Mouse (Mus musculus) cortical plate, adult 2 months (tissue): ENCODE results near the gene Cysrt1. TPM values are rescaled to one million over a fixed set of nuclear protein-coding genes. Genes with fewer than 3 reads are reported as not detected.
"Not testable (repeated sequence)": the region's sequence is repeated elsewhere in the genome, so short reads cannot be mapped to it uniquely, and the experiment has no call there.

Experiments
- H3K27ac ChIP-seq: fragments of 200-500 bp; 2 replicates; pipeline ENCODE4 v1.5.1; 2012; ENCODE audit warnings: low read length, control low read depth, inconsistent platforms; ENCODE audit not compliant: insufficient read depth
- H3K4me1 ChIP-seq: fragments of 200-500 bp; 2 replicates; pipeline ENCODE4 v1.6.1; 2011; ENCODE audit warnings: low read length; ENCODE audit not compliant: control insufficient read depth, insufficient read depth
- H3K4me3 ChIP-seq: fragments of 200-500 bp; 2 replicates; pipeline ENCODE4 v1.5.1; 2011; ENCODE audit warnings: mild to moderate bottlenecking, low read length, control low read depth; ENCODE audit not compliant: insufficient read depth
- CTCF ChIP-seq: fragments of 200-500 bp; IDR thresholded peaks from 2 replicates; pipeline ENCODE4 v1.5.1; 2011; ENCODE audit warnings: mild to moderate bottlenecking, control low read depth, low read length; ENCODE audit not compliant: insufficient read depth; ENCODE audit errors: extremely low read depth
- POLR2A ChIP-seq: fragments of 200-500 bp; IDR thresholded peaks from 2 replicates; pipeline ENCODE4 v1.6.1; 2011; ENCODE audit warnings: mild to moderate bottlenecking, low read length, control low read depth; ENCODE audit not compliant: insufficient read depth; ENCODE audit errors: extremely low read depth
- polyA plus RNA-seq: library from polyadenylated mRNA; depleted of rRNA; stranded (reverse); fragments of >200 nt; gene quantifications from 2 replicates; pipeline ENCODE4 v1.2.3, GENCODE M21; 2012

Cysrt1 gene
- polyA plus RNA-seq, 1 experiment = 0.21 TPM

DNA sequence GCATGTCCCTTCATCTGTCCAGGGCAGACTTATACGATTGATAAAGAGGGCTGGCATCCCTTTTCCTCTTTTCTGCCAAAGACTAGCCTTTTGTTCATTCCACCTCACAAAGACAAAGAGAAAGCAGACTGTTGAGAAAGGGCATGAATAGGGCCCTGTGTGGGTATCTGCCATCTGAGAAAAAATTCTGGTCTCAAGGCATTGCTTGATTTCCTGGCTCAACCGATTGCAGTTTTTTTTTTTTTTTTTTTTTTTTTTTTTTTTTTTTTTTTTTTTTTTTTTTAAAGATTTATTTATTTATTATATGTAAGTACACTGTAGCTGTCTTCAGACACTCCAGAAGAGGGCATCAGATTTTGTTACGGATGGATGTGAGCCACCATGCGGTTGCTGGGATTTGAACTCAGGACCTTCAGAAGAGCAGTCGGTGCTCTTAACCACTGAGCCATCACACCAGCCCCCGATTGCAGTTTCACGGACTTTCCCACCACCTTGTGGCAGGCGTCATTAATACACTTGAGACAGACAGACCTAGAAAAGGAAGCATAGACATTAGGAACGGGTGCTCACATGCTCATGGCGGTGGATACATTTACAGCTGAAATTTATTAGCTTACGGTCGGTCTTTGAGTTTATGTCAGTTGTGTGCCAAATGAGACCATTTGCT is 14.3 kb upstream of the Cysrt1 start:
- TF ChIP-seq CTCF = 0 out of 2 replicates have a peak, but pooled peaks have one; percentile 13
- not testable (repeated sequence) for H3K4me1 ChIP-seq, H3K27ac ChIP-seq
- peak overlapping the region; percentile 90; the same call in 1 of the 2 replicates for H3K4me3 ChIP-seq

DNA sequence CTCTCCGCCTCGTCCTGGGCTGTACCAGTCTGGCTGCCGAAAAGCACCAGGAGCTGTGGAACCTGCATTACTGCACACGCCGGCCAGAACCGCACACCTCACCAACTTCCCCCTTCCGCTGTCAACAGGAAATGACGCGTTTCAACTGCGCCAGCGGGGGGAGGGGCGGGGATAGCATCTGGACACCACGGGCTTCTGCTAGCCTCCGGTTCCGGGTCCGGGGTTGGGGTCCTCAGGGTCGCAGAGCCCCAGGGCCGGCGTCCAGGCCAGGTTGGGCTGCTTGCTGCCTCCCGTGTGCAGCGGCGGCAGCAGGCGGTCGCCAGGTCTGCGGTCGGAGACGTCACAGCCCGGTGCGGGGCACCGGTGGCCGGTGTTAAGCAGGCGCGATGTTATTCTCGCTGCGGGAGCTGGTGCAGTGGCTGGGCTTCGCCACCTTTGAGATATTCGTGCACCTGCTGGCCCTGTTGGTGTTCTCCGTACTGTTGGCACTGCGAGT is 13.1 kb upstream of the Cysrt1 start, which contains the start of gene Tmem203:
Gene Tmem203 (plus strand): TSS at position 156 of the 496 bp plus-strand sequence.
- peaks cover 6% of the 10 kb centered on the region; the same call in 1 of the 2 replicates for H3K4me1 ChIP-seq
- peak within 1 kb of the TSS; percentile 61 for H3K27ac ChIP-seq
- peak; percentile 69 for TF ChIP-seq POLR2A
- no peak for TF ChIP-seq CTCF
- peak within 1 kb of the TSS; percentile 90 for H3K4me3 ChIP-seq

DNA sequence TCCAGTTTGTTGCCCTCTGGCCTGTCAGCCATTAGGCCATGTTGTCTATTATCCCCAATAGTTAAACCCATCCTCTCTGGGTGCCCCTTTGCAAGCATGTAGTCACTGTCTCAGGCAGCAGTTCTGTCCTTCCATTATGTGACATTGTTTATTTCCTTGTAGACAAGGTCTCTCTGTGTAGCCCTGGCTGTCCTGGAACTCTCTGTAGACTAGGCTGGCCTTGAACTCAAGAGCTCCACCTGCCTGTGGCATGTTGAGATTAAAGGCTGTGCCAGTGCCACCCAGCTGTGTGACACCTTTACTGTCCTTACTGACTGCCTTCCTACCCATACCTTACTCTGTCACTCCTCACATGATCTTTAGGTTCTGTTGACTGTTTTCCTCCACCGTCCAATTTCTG is 10.1 kb upstream of the Cysrt1 start:
- Histone ChIP-seq H3K27ac (no peak overlapping the region), H3K4me3 (no peak overlapping the region), H3K4me1 (peaks cover 6% of the 10 kb centered on the region; the same call in 1 of the 2 replicates)
- TF ChIP-seq POLR2A = no peak
- no peak for TF ChIP-seq CTCF

DNA sequence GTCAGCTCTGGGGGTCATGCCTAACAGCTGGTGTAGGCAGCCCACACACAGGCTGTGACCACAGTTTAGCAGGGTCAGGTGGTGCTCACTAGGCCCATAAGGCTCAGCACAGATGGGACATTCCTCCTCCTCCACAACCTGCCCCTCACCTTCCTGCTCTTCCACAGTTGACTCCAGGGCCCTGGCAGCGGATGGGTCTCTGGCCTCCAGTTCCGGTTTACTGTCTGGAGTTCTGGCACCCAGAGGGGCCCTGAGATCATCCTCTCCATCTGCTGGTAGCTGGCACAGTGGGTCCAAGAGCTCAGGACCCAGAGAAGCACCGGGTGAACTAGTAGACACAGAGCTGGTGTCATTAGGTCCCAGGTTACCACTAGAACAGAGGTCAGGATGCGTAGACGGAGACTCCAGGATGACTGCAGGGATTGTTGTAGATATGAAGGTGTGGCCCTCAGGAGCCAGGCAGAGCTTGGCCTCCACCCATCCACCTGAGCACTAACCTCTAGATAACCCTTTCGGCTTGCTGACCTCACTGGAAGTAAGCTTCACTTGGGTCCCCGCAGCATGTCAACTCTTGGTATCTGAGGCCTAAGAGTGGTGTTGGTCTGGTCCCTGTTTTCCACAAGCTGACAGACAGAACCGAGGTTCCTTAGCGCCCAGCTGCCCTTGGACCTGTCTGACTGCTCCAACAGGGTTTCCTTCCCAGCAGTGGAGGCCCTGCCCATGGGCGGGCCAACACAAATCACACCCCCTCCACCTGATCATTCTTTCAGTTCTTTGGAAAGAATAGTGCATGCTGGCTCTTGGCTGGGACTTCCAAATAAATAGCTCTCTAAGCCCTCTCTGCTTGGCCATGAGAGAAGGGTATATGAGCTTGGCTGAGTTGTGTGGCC is 4.2 kb upstream of the Cysrt1 start, which contains the start of gene AL732309.1:
Gene AL732309.1 (minus strand): TSS at position 681 of the 890 bp plus-strand sequence.
- Histone ChIP-seq H3K4me3 (no peak within 1 kb of the TSS), H3K27ac (no peak within 1 kb of the TSS), H3K4me1 (peaks cover 4% of the 10 kb centered on the region)
- TF ChIP-seq CTCF = no peak
- no peak for TF ChIP-seq POLR2A

DNA sequence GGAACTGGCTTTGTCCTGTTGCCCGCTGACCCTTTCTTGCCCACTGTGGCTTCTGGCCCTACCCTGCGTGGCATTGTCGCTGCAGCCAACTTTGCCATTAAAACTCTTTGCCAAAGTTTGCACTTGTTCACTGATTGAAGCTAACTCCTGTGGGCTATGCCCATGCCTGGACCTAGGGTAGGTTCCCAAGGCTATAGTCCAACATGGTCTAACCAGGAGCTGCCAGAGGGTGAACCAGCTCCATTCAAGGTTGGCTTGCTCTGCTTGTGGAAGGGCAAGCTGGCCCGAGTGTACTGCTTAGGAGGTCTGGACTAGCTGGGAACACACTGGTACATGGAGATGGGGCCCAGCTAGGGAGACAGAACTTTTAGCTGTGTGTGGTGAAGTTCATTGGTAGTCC is 1.9 kb upstream of the Cysrt1 start:
- peaks cover 5% of the 10 kb centered on the region for H3K4me1 ChIP-seq
- no peak overlapping the region for H3K4me3 ChIP-seq
- no peak overlapping the region for H3K27ac ChIP-seq
- TF ChIP-seq POLR2A = no peak
- no peak for TF ChIP-seq CTCF

DNA sequence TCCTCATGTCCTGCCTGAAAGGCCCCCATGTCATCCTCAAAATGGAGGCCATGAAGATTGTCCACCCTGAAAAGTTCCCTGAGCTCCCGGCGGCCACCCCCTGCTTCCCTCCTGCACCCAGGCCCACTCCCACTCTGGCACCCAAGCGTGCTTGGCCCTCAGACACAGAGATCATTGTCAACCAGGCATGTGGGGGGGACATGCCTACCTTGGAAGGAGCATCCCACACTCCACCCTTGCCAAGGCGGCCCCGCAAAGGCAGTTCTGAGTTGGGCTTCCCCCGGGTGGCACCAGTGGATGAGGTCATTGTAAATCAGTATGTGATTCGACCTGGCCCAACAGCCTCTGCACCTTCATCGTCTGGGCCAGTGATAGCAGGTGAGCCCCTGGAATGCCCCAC is 1.1 kb upstream of the Cysrt1 start:
- H3K4me1 ChIP-seq = peaks cover 5% of the 10 kb centered on the region
- H3K4me3 ChIP-seq = peak overlapping the region; percentile 80
- TF ChIP-seq POLR2A (no peak), CTCF (no peak)
- H3K27ac ChIP-seq = no peak overlapping the region

DNA sequence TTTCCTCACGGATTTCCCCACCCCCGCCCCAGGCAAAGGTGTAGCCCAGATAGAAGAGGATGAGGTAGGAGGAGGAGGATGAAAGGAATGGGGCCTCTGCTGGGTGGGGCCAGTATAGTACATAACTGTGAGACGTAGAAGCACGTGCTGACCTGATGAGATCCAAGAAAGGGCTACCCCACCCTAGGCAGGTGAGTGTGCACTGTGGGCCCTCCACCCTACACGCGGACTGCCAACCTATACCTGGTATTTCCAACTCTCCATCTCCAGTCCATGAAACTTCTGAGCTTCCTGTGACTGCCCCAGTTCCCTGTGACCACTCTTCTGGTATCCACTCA is 845 bp downstream of the Cysrt1 start:
- Histone ChIP-seq H3K27ac (no peak overlapping the region), H3K4me1 (peaks cover 5% of the 10 kb centered on the region), H3K4me3 (peak overlapping the region; percentile 80)
- TF ChIP-seq POLR2A (no peak), CTCF (no peak)

DNA sequence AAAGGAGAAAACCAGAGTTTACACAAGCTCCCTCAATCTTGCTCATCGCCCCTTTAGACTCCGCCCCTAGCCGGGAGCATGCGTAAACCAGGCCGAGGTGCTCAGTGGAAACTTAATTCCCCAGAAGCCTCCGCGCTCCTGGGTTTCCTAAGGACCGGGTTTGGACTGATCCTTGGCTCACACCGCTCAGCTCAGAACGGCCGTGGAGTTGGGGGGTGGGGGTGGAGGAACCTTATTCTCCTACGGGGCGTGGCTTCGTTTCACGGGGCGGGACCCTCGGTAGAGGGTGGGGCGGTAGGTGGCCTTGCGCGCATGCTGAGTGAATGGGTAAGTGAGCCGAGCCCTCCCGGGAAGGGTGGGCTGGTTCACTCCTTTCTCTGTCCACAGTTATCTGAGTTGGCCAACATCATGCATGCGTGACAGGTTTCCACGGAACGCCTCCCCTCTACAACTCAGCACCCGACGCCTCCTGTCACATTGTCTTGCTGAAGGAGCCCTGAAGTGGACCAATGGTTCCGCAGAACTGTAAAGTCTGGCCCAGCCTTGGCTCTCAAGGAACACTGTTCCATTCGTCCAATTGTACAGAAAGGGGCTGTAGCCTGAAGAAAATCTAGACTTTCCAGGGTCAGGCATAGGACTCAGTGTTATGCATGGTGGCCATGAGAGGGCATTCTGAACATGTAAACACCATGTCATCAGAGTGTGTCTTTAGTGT is 1.4 kb downstream of the Cysrt1 start:
- TF ChIP-seq POLR2A = peak; percentile 41; the same call in 1 of the 2 replicates
- TF ChIP-seq CTCF = no peak
- Histone ChIP-seq H3K4me3 (peak overlapping the region; percentile 80), H3K4me1 (peaks cover 5% of the 10 kb centered on the region), H3K27ac (no peak overlapping the region)

DNA sequence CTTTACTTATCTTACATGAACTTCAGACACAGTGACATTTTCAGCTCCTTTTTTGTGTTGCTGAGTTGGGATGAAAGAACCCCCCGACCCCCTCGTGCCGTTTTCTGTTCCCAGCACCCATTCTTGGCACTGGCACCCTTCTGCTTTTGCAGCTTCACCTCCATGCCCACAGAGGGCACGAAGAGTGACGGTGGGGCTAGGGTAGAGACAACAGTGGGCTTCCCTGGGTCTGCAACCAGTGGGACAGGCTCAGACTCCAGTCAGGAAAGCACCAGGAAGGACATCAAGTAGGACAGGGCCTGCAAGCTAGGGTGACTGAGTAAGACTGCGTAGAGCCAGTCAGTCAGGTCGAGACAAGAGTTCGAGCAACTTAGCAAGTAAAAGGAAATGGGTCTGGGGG is 1.9 kb downstream of the Cysrt1 start:
- Histone ChIP-seq H3K27ac (no peak overlapping the region), H3K4me1 (peaks cover 5% of the 10 kb centered on the region), H3K4me3 (peak overlapping the region; percentile 80; the same call in 1 of the 2 replicates)
- no peak for TF ChIP-seq POLR2A
- TF ChIP-seq CTCF = no peak

DNA sequence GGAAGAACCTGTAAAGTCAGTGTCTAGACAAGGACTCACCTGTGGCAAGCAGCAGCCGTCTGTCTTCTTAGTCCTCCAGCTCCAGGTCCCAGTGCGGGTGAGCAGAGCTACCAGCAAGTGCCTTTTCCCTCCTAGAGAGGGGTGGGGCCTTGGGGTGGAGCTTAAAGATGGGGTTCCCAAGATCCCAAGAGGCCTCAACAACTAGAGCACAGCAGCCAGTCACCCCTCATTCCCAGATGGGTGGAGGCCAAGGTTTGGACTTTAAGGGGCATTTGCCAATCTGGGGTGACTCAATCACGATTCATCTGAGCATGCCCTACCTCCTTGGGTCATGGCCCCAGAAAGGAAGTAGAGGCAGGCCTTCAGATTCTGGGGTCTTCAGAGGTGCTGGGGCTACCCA is 2.5 kb downstream of the Cysrt1 start:
- Histone ChIP-seq H3K4me1 (peaks cover 5% of the 10 kb centered on the region), H3K27ac (no peak overlapping the region), H3K4me3 (no peak overlapping the region)
- TF ChIP-seq POLR2A (no peak), CTCF (no peak)
